Mouse (Mus musculus) limb, embryonic 14.5 days (tissue): ENCODE results near the gene Tmem189. TPM values are rescaled to one million over a fixed set of nuclear protein-coding genes. Genes with fewer than 3 reads are reported as not detected.

Experiments
- ATAC-seq: fragments of 200-750 bp; cut with Nextera tagmentation; 2 replicates; pipeline ENCODE4 v1.8.0; 2017; ENCODE audit warnings: low read depth, moderate number of reproducible peaks, moderate TSS enrichment; ENCODE audit not compliant: low FRiP score
- DNase-seq: peaks from one replicate; pipeline ENCODE4 v3.0.0-alpha.2; 2015; ENCODE audit warnings: low spot score
- H3K27ac ChIP-seq: fragments of 300-500 bp; sonication (generic); replicated peaks from 2 replicates; pipeline ENCODE4 v1.5.1; 2014; ENCODE audit warnings: low read depth, mild to moderate bottlenecking, low read length, moderate library complexity, mixed read lengths
- H3K27me3 ChIP-seq: fragments of 300-500 bp; sonication (generic); 2 replicates; pipeline ENCODE4 v1.6.1; 2014; ENCODE audit warnings: low read length, mixed read lengths; ENCODE audit not compliant: control insufficient read depth, insufficient read depth
- H3K36me3 ChIP-seq: fragments of 300-500 bp; sonication (generic); 2 replicates; pipeline ENCODE4 v1.6.1; 2014; ENCODE audit warnings: mild to moderate bottlenecking, low read length, moderate library complexity, mixed read lengths; ENCODE audit not compliant: control insufficient read depth, insufficient read depth
- H3K4me1 ChIP-seq: fragments of 300-500 bp; sonication (generic); 2 replicates; pipeline ENCODE4 v1.6.1; 2014; ENCODE audit warnings: antibody characterized with exemption, low read length, mixed read lengths; ENCODE audit not compliant: control insufficient read depth, insufficient read depth
- H3K4me2 ChIP-seq: fragments of 300-500 bp; sonication (generic); replicated peaks from 2 replicates; pipeline ENCODE4 v1.6.1; 2014; ENCODE audit warnings: low read depth, mild to moderate bottlenecking, low read length, moderate library complexity; ENCODE audit not compliant: severe bottlenecking
- H3K4me3 ChIP-seq: fragments of 300-500 bp; sonication (generic); replicated peaks from 2 replicates; pipeline ENCODE4 v1.5.1; 2014; ENCODE audit warnings: low read length
- H3K9ac ChIP-seq: fragments of 300-500 bp; sonication (generic); 2 replicates; pipeline ENCODE4 v1.6.1; 2014; ENCODE audit warnings: mild to moderate bottlenecking, low read depth, low read length, moderate library complexity; ENCODE audit not compliant: severe bottlenecking
- H3K9me3 ChIP-seq: fragments of 300-500 bp; sonication (generic); 2 replicates; pipeline ENCODE4 v1.6.1; 2016; ENCODE audit warnings: low read length; ENCODE audit not compliant: control insufficient read depth
- POLR2A ChIP-seq: fragments of 200-500 bp; IDR thresholded peaks from 2 replicates; pipeline ENCODE4 v1.8.0; 2012; ENCODE audit warnings: inconsistent platforms, mild to moderate bottlenecking, moderate library complexity, borderline replicate concordance; ENCODE audit not compliant: insufficient read depth, insufficient read length; ENCODE audit errors: extremely low read depth
- WGBS: fragments of 180-500 bp; shearing (Covaris S2); extraction: QIAGEN DNeasy Blood & Tissue Kit; methylation state at CpG from one replicate; pipeline ENCODE4 v1.1.7; 2014; 5-methylcytosine and 5-hydroxymethylcytosine counted together
- polyA plus RNA-seq, 2 experiments: library from polyadenylated mRNA; depleted of rRNA in 1 of 2; stranded (reverse) in 1 of 2; unstranded in 1 of 2; fragments of >200 nt; fragmentation: Nextera tagmentation in 1 of 2; extraction: Ambion mirVana in 1 of 2; gene quantifications; 2 replicates each; pipeline versions ENCODE4 v1.2.1 to v1.2.3; 2012 to 2014

Tmem189 gene
- 58.9 and 76.0 TPM in 2 replicates for polyA plus RNA-seq (2012; rRNA removed)
- polyA plus RNA-seq (2014; fragmentation: Nextera tagmentation; extraction: Ambion mirVana) = 37.2 and 39.3 TPM in 2 replicates

GRCm38 (mm10) chr2:167689501-167690218 lies at the start of gene Tmem189:
Gene Tmem189, minus strand, starts transcription at chr2:167689822.
- Histone ChIP-seq H3K27me3 (peaks cover 23% of the 10 kb centered on the region), H3K36me3 (no peaks in the 10 kb centered on the region), H3K27ac (peak within 1 kb of the TSS; percentile 55; the same call in 1 of the 2 replicates), H3K9ac (peak within 1 kb of the TSS; percentile 69), H3K4me3 (peak within 1 kb of the TSS; percentile 72), H3K9me3 (no peaks in the 10 kb centered on the region), H3K4me1 (peaks cover 7% of the 10 kb centered on the region; the same call in 1 of the 2 replicates), H3K4me2 (peak within 1 kb of the TSS; percentile 94)
- peak; percentile 60 for DNase-seq
- ATAC-seq = peak; percentile 4; the same call in 1 of the 2 replicates
- TF ChIP-seq POLR2A = no peak
- under 1% methylated on average over 82 of the region's 99 CpGs for WGBS

- Histone ChIP-seq H3K4me1 (peaks cover 6% of the 10 kb centered on the region; the same call in 1 of the 2 replicates), H3K27ac (no peak overlapping the region), H3K27me3 (no peaks in the 10 kb centered on the region), H3K4me2 (no peak overlapping the region), H3K36me3 (no peaks in the 10 kb centered on the region), H3K9ac (no peak overlapping the region), H3K4me3 (no peak overlapping the region), H3K9me3 (no peaks in the 10 kb centered on the region)
- DNase-seq (peak; percentile 13), ATAC-seq (no peak)
- no peak for TF ChIP-seq POLR2A
- whole genome bisulfite sequencing = 28% methylated on average over 6 of the region's 6 CpGs
These were observed 49.4 kb upstream of the Tmem189 start for GRCm38 (mm10) chr2:167739030-167739429.

- Histone ChIP-seq H3K27ac (no peak overlapping the region), H3K9me3 (no peaks in the 10 kb centered on the region), H3K4me1 (peaks cover 4% of the 10 kb centered on the region; the same call in 1 of the 2 replicates), H3K4me2 (no peak overlapping the region), H3K9ac (no peak overlapping the region), H3K36me3 (no peaks in the 10 kb centered on the region), H3K27me3 (no peaks in the 10 kb centered on the region), H3K4me3 (no peak overlapping the region)
- 70% methylated on average over 10 of the region's 10 CpGs for WGBS
- ATAC-seq = no peak
- no peak for TF ChIP-seq POLR2A
- DNase-seq = no peak
These were observed 45.2 kb upstream of the Tmem189 start for GRCm38 (mm10) chr2:167734861-167735260.

GRCm38 (mm10) chr2:167731149-167731548 lies 41.5 kb upstream of the Tmem189 start:
- no peak overlapping the region for H3K9ac ChIP-seq
- no peak for TF ChIP-seq POLR2A
- no peak overlapping the region for H3K4me3 ChIP-seq
- H3K36me3 ChIP-seq = no peaks in the 10 kb centered on the region
- no peak for DNase-seq
- no peak for ATAC-seq
- H3K4me2 ChIP-seq = no peak overlapping the region
- peaks cover 4% of the 10 kb centered on the region for H3K4me1 ChIP-seq
- 55% methylated on average over 10 of the region's 13 CpGs for WGBS
- H3K9me3 ChIP-seq = no peaks in the 10 kb centered on the region
- H3K27ac ChIP-seq = no peak overlapping the region
- H3K27me3 ChIP-seq = no peaks in the 10 kb centered on the region

- Histone ChIP-seq H3K9ac (no peak overlapping the region), H3K4me2 (no peak overlapping the region), H3K27me3 (no peaks in the 10 kb centered on the region), H3K36me3 (no peaks in the 10 kb centered on the region), H3K27ac (no peak overlapping the region), H3K9me3 (no peaks in the 10 kb centered on the region), H3K4me3 (no peak overlapping the region), H3K4me1 (peaks cover 4% of the 10 kb centered on the region)
- ATAC-seq (no peak), DNase-seq (no peak)
- 79% methylated on average over 7 of the region's 7 CpGs for WGBS
- TF ChIP-seq POLR2A = no peak
These were observed 40.4 kb upstream of the Tmem189 start for GRCm38 (mm10) chr2:167730036-167730435.
